Mouse (Mus musculus): ENCODE measurements around the gene Espn.

DNA sequence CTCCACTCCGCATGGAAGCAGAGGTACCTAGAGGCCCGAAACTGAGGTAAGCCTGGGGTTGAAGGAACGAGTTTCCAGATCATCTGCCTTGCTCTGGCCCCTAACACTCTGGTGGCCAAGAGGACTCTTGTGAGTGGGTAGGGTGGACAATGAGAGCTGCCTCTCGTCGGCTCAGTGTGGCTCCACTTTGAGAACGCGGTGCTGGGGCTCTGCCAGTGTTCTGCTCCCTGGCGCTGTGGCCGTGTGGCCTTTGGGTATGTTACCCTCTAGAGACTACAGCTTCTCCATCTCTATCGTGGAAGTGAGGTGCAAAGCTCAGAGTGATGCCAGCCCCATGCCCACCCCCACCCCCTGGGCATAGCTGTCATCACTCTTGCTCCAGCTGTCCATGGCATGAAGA is 79.5 kb downstream of the Espn start:
- TF ChIP-seq CTCF (IDR thresholded peaks at IDR 0.05) (no peak), EP300 (IDR thresholded peaks at IDR 0.05) (no peak)

All from lung, postnatal 0 days (tissue).